Mouse (Mus musculus) bone marrow macrophage, adult 2 months (primary cell): ENCODE measurements around the gene Wfdc21. TPM values are rescaled to one million over a fixed set of nuclear protein-coding genes. Genes with fewer than 3 reads are reported as not detected.
A peak's percentile ranks its signal among the peaks of the same experiment; 100 is the strongest.

Experiments used
- H3K27ac ChIP-seq: 2 replicates; pipeline ENCODE4 v1.5.1; 2012; ENCODE audit warnings: low read depth, low read length; ENCODE audit not compliant: insufficient read depth
- H3K4me1 ChIP-seq: 2 replicates; pipeline ENCODE4 v1.6.1; 2012; ENCODE audit warnings: low read length; ENCODE audit not compliant: control insufficient read depth, insufficient read depth
- H3K4me3 ChIP-seq: 2 replicates; pipeline ENCODE4 v1.5.1; 2012; ENCODE audit warnings: mild to moderate bottlenecking, low read length, moderate library complexity; ENCODE audit not compliant: insufficient read depth
- CTCF ChIP-seq: IDR thresholded peaks from 2 replicates; pipeline ENCODE4 v1.5.1; 2012; ENCODE audit warnings: low read depth, mild to moderate bottlenecking, low read length, moderate library complexity
- POLR2A ChIP-seq: IDR thresholded peaks from 2 replicates; pipeline ENCODE4 v1.6.1; 2012; ENCODE audit warnings: mild to moderate bottlenecking, low read depth, low read length, borderline replicate concordance
- polyA plus RNA-seq: library from polyadenylated mRNA; stranded (reverse); fragments of >200 nt; gene quantifications from 2 replicates; pipeline ENCODE4 v1.2.4, GENCODE M21; 2012; ENCODE audit not compliant: missing spikeins, insufficient read depth, insufficient read length

Wfdc21 gene
- polyA plus RNA-seq, 1 experiment, result not detected

DNA sequence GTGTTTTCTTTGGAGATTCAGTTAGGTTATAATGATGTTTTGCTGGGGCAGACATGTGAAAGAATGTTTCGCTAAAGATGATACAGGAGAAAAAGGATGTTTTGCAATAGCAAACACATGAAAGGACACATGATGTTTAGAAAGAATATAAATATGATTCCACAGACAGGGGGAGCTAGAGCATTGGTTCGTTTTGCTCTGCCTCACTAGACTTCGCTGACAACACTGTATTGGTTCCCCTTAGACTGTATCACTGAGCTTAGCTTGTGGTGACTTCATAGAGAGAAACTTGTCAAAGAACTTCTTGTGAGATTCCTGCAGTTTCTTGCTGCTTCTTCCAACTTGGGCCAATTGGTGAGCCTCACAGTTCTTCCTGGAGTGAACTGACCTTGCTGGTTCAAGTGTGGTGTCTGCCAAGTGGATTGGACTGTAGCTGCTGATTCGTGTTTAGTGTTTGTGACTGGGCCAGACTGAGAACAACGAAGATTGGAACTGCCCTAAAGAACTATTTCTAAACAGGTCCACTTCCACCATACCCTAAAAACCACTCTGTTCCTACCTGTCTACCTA is 13.6 kb upstream of the Wfdc21 start:
- Histone ChIP-seq H3K27ac (peak overlapping the region; percentile 42), H3K4me3 (no peak overlapping the region), H3K4me1 (peaks cover 40% of the 10 kb centered on the region)
- TF ChIP-seq POLR2A, result no peak
- no peak for TF ChIP-seq CTCF

- H3K4me3 ChIP-seq, result no peak overlapping the region
- peak overlapping the region; percentile 12; the same call in 1 of the 2 replicates for H3K27ac ChIP-seq
- TF ChIP-seq POLR2A, result no peak
- TF ChIP-seq CTCF, result no peak
- H3K4me1 ChIP-seq, result peaks cover 38% of the 10 kb centered on the region
Measured at GRCm38 (mm10) chr11:83734215-83734614, 12.5 kb upstream of the Wfdc21 start.

GRCm38 (mm10) chr11:83735881-83736280 is 10.9 kb upstream of the Wfdc21 start:
- Histone ChIP-seq H3K4me1 (peaks cover 38% of the 10 kb centered on the region), H3K27ac (no peak overlapping the region), H3K4me3 (no peak overlapping the region)
- TF ChIP-seq POLR2A (no peak), CTCF (no peak)

DNA sequence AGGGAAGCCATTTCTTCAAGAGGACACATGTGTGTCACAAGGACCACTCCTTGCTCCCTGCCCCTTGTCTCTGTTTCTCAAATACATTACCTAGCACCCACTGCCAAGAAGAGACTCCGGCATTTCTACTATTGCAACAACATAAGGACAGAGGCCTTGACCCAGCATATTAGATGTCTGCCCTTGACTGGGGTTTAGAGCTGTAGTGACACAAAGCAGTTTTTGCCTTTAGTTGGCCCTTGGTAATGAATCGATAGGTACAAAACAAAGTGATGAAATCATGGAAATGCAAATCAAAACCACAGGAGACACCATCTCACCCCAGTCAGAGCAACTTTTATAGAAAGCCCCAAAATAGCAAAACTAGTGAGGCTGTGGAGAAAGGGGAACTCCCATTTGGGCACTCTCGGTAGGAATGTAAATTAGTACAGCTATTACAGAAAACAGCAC is 9.6 kb upstream of the Wfdc21 start:
- Histone ChIP-seq H3K27ac (peak overlapping the region; percentile 81), H3K4me1 (peaks cover 38% of the 10 kb centered on the region), H3K4me3 (no peak overlapping the region; the same call in 1 of the 2 replicates)
- TF ChIP-seq CTCF (no peak), POLR2A (no peak)

GRCm38 (mm10) chr11:83739241-83739640 is 7.5 kb upstream of the Wfdc21 start:
- Histone ChIP-seq H3K27ac (no peak overlapping the region), H3K4me3 (no peak overlapping the region), H3K4me1 (peaks cover 49% of the 10 kb centered on the region)
- TF ChIP-seq CTCF, result no peak
- no peak for TF ChIP-seq POLR2A

- no peak overlapping the region for H3K27ac ChIP-seq
- H3K4me3 ChIP-seq, result no peak overlapping the region
- peaks cover 51% of the 10 kb centered on the region for H3K4me1 ChIP-seq
- TF ChIP-seq POLR2A, result no peak
Measured at GRCm38 (mm10) chr11:83740443-83740991, 6.2 kb upstream of the Wfdc21 start.

- no peak overlapping the region for H3K27ac ChIP-seq
- H3K4me1 ChIP-seq, result peaks cover 42% of the 10 kb centered on the region
- no peak overlapping the region for H3K4me3 ChIP-seq
- no peak for TF ChIP-seq POLR2A
- TF ChIP-seq CTCF, result no peak
Measured at GRCm38 (mm10) chr11:83741841-83742240, 4.9 kb upstream of the Wfdc21 start.

- peaks cover 40% of the 10 kb centered on the region for H3K4me1 ChIP-seq
- TF ChIP-seq CTCF, result no peak
- TF ChIP-seq POLR2A, result no peak
- H3K27ac ChIP-seq, result no peak overlapping the region
- H3K4me3 ChIP-seq, result no peak overlapping the region
Measured at GRCm38 (mm10) chr11:83742731-83743355, 3.9 kb upstream of the Wfdc21 start.

GRCm38 (mm10) chr11:83743525-83743924 is 3.2 kb upstream of the Wfdc21 start:
- TF ChIP-seq POLR2A (no peak), CTCF (no peak)
- Histone ChIP-seq H3K4me1 (peaks cover 37% of the 10 kb centered on the region), H3K4me3 (no peak overlapping the region), H3K27ac (no peak overlapping the region)

DNA sequence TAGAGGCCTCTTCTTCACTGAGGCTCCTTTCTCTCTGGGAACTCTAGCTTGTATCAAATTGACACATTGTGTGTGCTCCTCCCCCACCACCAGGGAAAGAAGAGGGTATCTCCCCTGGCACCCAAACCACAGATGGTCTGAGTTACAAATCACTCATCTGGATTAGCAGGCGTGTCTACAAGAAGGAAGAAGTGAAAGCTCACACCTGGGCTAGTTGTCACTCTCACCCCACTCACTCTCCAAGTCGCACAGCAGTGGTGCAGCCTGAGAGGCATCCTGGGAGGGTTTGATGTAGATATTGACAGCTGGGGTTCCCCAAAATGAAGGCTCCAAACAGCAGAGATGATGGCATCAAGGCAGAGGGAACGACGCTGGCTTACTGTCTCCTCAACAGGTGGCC is 588 bp upstream of the Wfdc21 start:
- peaks cover 36% of the 10 kb centered on the region for H3K4me1 ChIP-seq
- no peak overlapping the region for H3K27ac ChIP-seq
- H3K4me3 ChIP-seq, result no peak overlapping the region
- TF ChIP-seq POLR2A (no peak), CTCF (no peak)
